Mouse (Mus musculus): ENCODE measurements around the gene Phldb3.

GRCm38 (mm10) chr7:24621193-24621592, 10.6 kb downstream of the Phldb3 start:
- peak; percentile 32 to 74 (median 56); a peak in 5 of 6 replicates for TF ChIP-seq CTCF (IDR thresholded peaks at IDR 0.05 in 2 of 3, conservative IDR thresholded peaks at IDR 0.05 in 1 of 3; ENCODE audit: control insufficient read depth in 1 of 3, insufficient read depth in 1 of 3, low read depth in 2 of 3, low read length in 3 of 3, poor library complexity in 1 of 3, severe bottlenecking in 1 of 3)
- no peak for TF ChIP-seq MAZ (IDR thresholded peaks at IDR 0.05; ENCODE audit: low read depth, low read length)
- TF ChIP-seq EP300 (IDR thresholded peaks at IDR 0.05; ENCODE audit: low read depth in 1 of 2, low read length in 2 of 2) = no peak
- no peak for TF ChIP-seq USF2 (IDR thresholded peaks at IDR 0.05; ENCODE audit: borderline replicate concordance in 1 of 2, insufficient read depth in 1 of 2, low read depth in 1 of 2, low read length in 2 of 2)
- no peak for TF ChIP-seq ZMIZ1 (IDR thresholded peaks at IDR 0.05; ENCODE audit: low read depth, low read length)
- TF ChIP-seq HCFC1 (IDR thresholded peaks at IDR 0.05; ENCODE audit: low read depth, low read length) = no peak
